ENCODE assay signal across 8 mouse cellular contexts in the genomic region with DNA sequence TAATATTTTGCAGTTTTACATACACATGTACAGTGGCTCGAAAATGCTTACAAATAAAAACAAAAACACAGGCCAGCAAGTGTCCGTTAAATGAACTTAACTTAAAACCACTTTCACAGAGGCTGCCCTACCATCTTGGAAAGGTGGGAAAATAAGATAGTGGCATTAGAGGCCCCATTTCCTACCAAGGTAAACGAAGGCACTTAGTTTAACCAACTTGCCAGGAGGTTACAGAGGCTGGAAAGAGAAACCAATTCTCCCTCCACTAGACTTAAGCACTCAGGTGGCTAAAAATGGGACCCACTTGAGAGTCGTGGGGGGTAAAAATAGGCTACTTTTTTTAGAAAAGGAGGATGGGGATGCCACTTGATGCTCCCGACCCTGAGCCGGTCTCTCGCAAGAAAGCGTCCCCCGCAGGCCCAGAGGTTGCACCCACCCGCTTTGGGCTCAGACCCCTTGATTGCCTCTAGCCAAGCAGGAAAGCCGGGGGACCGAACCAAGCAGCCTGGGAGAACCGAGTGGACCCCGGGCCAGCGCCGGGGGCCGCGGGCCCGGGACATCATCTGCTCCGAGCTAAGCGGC. TPM values are rescaled to one million over a fixed set of nuclear protein-coding genes. Genes with fewer than 3 reads are reported as not detected.
DNase-seq lines count a peak whose midpoint lies in the region; ATAC-seq lines count a peak whose summit lies in the region.

No protein-coding gene starts in this region.

- WGBS in lung, embryonic 16.5 days = 9% methylated on average over 21 of the region's 21 CpGs
- 9% methylated on average over 21 of the region's 21 CpGs for WGBS in limb, embryonic 11.5 days
- 12% methylated on average over 21 of the region's 21 CpGs for WGBS in stomach, embryonic 15.5 days

- peak overlapping the region; percentile 71 for H3K9ac ChIP-seq in lung, embryonic 16.5 days (ENCODE audit: low read length)
- H3K9ac ChIP-seq in limb, embryonic 11.5 days (ENCODE audit: low read length) = peak overlapping the region; percentile 70
- H3K9ac ChIP-seq in stomach, embryonic 15.5 days = peak overlapping the region; percentile 47; the same call in 1 of the 2 replicates

- H3K4me1 ChIP-seq in lung, embryonic 16.5 days (replicated peaks; ENCODE audit: control insufficient read depth, insufficient read depth, low read length) = peaks cover 13% of the 10 kb centered on the region
- peaks cover 4% of the 10 kb centered on the region for H3K4me1 ChIP-seq in limb, embryonic 11.5 days (ENCODE audit: control insufficient read depth, insufficient read depth, low read length)
- H3K4me1 ChIP-seq in stomach, embryonic 15.5 days = peaks cover 5% of the 10 kb centered on the region

- ATAC-seq in lung, embryonic 16.5 days (ENCODE audit: low read depth) = no peak
- 0 out of 2 replicates have a peak, but pooled peaks have one; percentile 12 for ATAC-seq in erythroblast, adult 5-6 weeks (replicated peaks; ENCODE audit: low FRiP score, poor library complexity, severe bottlenecking)
- peak; percentile 40; the same call in 1 of the 2 replicates for ATAC-seq in limb, embryonic 11.5 days (ENCODE audit: insufficient number of reproducible peaks, low FRiP score, low TSS enrichment, low read depth)
- no peak for ATAC-seq in stomach, embryonic 15.5 days (ENCODE audit: insufficient read depth, low FRiP score, low read depth)

- H3K36me3 ChIP-seq in lung, embryonic 16.5 days (ENCODE audit: control insufficient read depth, insufficient read depth, low read length) = no peaks in the 10 kb centered on the region
- no peaks in the 10 kb centered on the region for H3K36me3 ChIP-seq in limb, embryonic 11.5 days (ENCODE audit: control insufficient read depth, insufficient read depth, low read length)
- no peaks in the 10 kb centered on the region for H3K36me3 ChIP-seq in stomach, embryonic 15.5 days

- no peaks in the 10 kb centered on the region for H3K9me3 ChIP-seq in lung, embryonic 16.5 days (ENCODE audit: control insufficient read depth, low read length)
- H3K9me3 ChIP-seq in limb, embryonic 11.5 days (ENCODE audit: control insufficient read depth, low read length) = no peaks in the 10 kb centered on the region
- no peaks in the 10 kb centered on the region for H3K9me3 ChIP-seq in stomach, embryonic 15.5 days

- H3K4me3 ChIP-seq in lung, embryonic 16.5 days (ENCODE audit: low read length) = peak overlapping the region; percentile 60
- H3K4me3 ChIP-seq in limb, embryonic 11.5 days (ENCODE audit: low read depth, low read length) = peak overlapping the region; percentile 65
- peak overlapping the region; percentile 66 for H3K4me3 ChIP-seq in stomach, embryonic 15.5 days (replicated peaks)

- peak overlapping the region; percentile 100 for H3K4me2 ChIP-seq in lung, embryonic 16.5 days (ENCODE audit: low read depth, low read length)
- peak overlapping the region; percentile 99 for H3K4me2 ChIP-seq in limb, embryonic 11.5 days (ENCODE audit: low read depth, severe bottlenecking)
- H3K4me2 ChIP-seq in stomach, embryonic 15.5 days = peak overlapping the region; percentile 98

- no peak overlapping the region for H3K27ac ChIP-seq in lung, embryonic 16.5 days (ENCODE audit: low read length)
- no peak overlapping the region for H3K27ac ChIP-seq in limb, embryonic 11.5 days (replicated peaks; ENCODE audit: low read depth, low read length)
- no peak overlapping the region for H3K27ac ChIP-seq in stomach, embryonic 15.5 days

- peaks cover 50% of the 10 kb centered on the region for H3K27me3 ChIP-seq in lung, embryonic 16.5 days (ENCODE audit: control insufficient read depth, insufficient read depth, low read depth, low read length)
- H3K27me3 ChIP-seq in limb, embryonic 11.5 days (ENCODE audit: control insufficient read depth, insufficient read depth, low read length) = peaks cover 38% of the 10 kb centered on the region
- H3K27me3 ChIP-seq in stomach, embryonic 15.5 days (replicated peaks) = peaks cover 30% of the 10 kb centered on the region

- DNase-seq in lung, postnatal 10 days = no peak
- DNase-seq in limb, embryonic 11.5 days (ENCODE audit: low spot score) = peak; percentile 27
- DNase-seq in layer of hippocampus, adult 8-10 months (ENCODE audit: low spot score in 2 of 2) = no peak
- no peak for DNase-seq in gastrocnemius, adult 18-20 months (ENCODE audit: low spot score)
- DNase-seq in layer of hippocampus, adult 9-11 months = no peak

RNA-seq across cellular contexts. Expression of a gene that starts 20.9 kb away (rescaled TPM):
- polyA plus RNA-seq in lung, embryonic 16.5 days (2015; fragmentation: Nextera tagmentation; extraction: Ambion mirVana) = 0.48 and 0.67 TPM in 2 replicates
- 11.0 and 16.3 TPM in 2 replicates for total RNA-seq in erythroblast, adult 5-6 weeks (2015; ENCODE audit: low replicate concordance)
- total RNA-seq in erythroblast, adult 5-6 weeks (2017; ENCODE audit: low replicate concordance) = 14.1 and 16.7 TPM in 2 replicates
- 0.95 and 1.4 TPM in 2 replicates for polyA plus RNA-seq in limb, embryonic 11.5 days (2014; fragmentation: Nextera tagmentation; extraction: Ambion mirVana)
- polyA plus RNA-seq in stomach, embryonic 15.5 days (2015; fragmentation: Nextera tagmentation; extraction: Ambion mirVana) = 2.1 and 2.7 TPM in 2 replicates
- 10 to 100 TPM; 27.8 to 41.1 (median 33.5) TPM for total RNA-seq in layer of hippocampus, adult 8-10 months (2022)
- total RNA-seq in gastrocnemius, adult 18-20 months (2021) = 10 to 100 TPM; 44.0 to 52.1 TPM

RNA-seq across cellular contexts. Expression of a gene that starts 29.5 kb away (rescaled TPM):
- polyA plus RNA-seq in lung, embryonic 16.5 days (2015; fragmentation: Nextera tagmentation; extraction: Ambion mirVana) = 46.6 and 48.1 TPM in 2 replicates
- 0.84 and 3.1 TPM in 2 replicates for total RNA-seq in erythroblast, adult 5-6 weeks (2015; ENCODE audit: low replicate concordance)
- total RNA-seq in erythroblast, adult 5-6 weeks (2017; ENCODE audit: low replicate concordance) = 1.8 and 3.1 TPM in 2 replicates
- polyA plus RNA-seq in limb, embryonic 11.5 days (2014; fragmentation: Nextera tagmentation; extraction: Ambion mirVana) = 32.4 and 37.0 TPM in 2 replicates
- 44.1 and 44.9 TPM in 2 replicates for polyA plus RNA-seq in stomach, embryonic 15.5 days (2015; fragmentation: Nextera tagmentation; extraction: Ambion mirVana)
- total RNA-seq in layer of hippocampus, adult 8-10 months (2022) = 10 to 100 TPM; 11.3 to 14.0 (median 12.9) TPM
- total RNA-seq in gastrocnemius, adult 18-20 months (2021) = 1 to 10 TPM; 6.7 to 6.9 TPM

Comparison
In these comparisons a context has a peak if more than half of its experiments do, and no peak if none do; other contexts are left out.
1. ATAC-seq: peak in erythroblast, adult 5-6 weeks (single experiment) and limb, embryonic 11.5 days (single experiment); none in lung, embryonic 16.5 days (single experiment) and stomach, embryonic 15.5 days (single experiment).
2. Peak in every context shown above with its lines, with median percentiles within 50 percentile points of each other: H3K4me2 ChIP-seq, H3K4me3 ChIP-seq and H3K9ac ChIP-seq.